Mouse (Mus musculus): ENCODE measurements at regions not wholly inside any gene's neighbourhood (a gene's known extent, or its start where the extent isn't known, plus 50 kb on each side); places are given as distances from the start of the nearest gene placed in this dataset. TPM values are rescaled to one million over a fixed set of nuclear protein-coding genes. Genes with fewer than 3 reads are reported as not detected.
"Not testable (repeated sequence)": the region's sequence is repeated elsewhere in the genome, so short reads cannot be mapped to it uniquely, and the experiment has no call there.

- H3K4me1 ChIP-seq: no peaks in the 10 kb centered on the region
- H3K27me3 ChIP-seq: no peaks in the 10 kb centered on the region
- no peak overlapping the region for H3K4me2 ChIP-seq
- WGBS: 56% methylated on average over 5 of the region's 5 CpGs
- no peak for ATAC-seq (ENCODE audit: borderline replicate concordance, extremely low read depth, low FRiP score, low TSS enrichment)
- no peaks in the 10 kb centered on the region for H3K9me3 ChIP-seq
- H3K4me3 ChIP-seq: no peak overlapping the region
- no peak overlapping the region for H3K27ac ChIP-seq
- H3K9ac ChIP-seq: no peak overlapping the region
- no peaks in the 10 kb centered on the region for H3K36me3 ChIP-seq
These were observed 165.0 kb upstream of the Klhl1 start for GRCm38 (mm10) chr14:96683943-96684342.

- no peaks in the 10 kb centered on the region for H3K4me1 ChIP-seq
- H3K27me3 ChIP-seq: no peaks in the 10 kb centered on the region
- no peaks in the 10 kb centered on the region for H3K36me3 ChIP-seq
- 36% methylated on average over 3 of the region's 3 CpGs for WGBS
- no peak for ATAC-seq (ENCODE audit: borderline replicate concordance, extremely low read depth, low FRiP score, low TSS enrichment)
- no peak overlapping the region for H3K4me3 ChIP-seq
- H3K9ac ChIP-seq: no peak overlapping the region
- no peak overlapping the region for H3K27ac ChIP-seq
- H3K9me3 ChIP-seq: no peaks in the 10 kb centered on the region
- no peak overlapping the region for H3K4me2 ChIP-seq
These were observed 162.8 kb upstream of the Klhl1 start for GRCm38 (mm10) chr14:96681740-96682139.

GRCm38 (mm10) chr14:96676213-96676612 is 157.3 kb upstream of the Klhl1 start:
- no peaks in the 10 kb centered on the region for H3K4me1 ChIP-seq
- no peaks in the 10 kb centered on the region for H3K9me3 ChIP-seq
- H3K9ac ChIP-seq: no peak overlapping the region
- no peaks in the 10 kb centered on the region for H3K27me3 ChIP-seq
- no peak overlapping the region for H3K4me3 ChIP-seq
- no peak for ATAC-seq (ENCODE audit: borderline replicate concordance, extremely low read depth, low FRiP score, low TSS enrichment)
- no peak overlapping the region for H3K4me2 ChIP-seq
- 35% methylated on average over 1 of the region's 1 CpGs for WGBS
- H3K27ac ChIP-seq: no peak overlapping the region
- H3K36me3 ChIP-seq: no peaks in the 10 kb centered on the region

- no peak for ATAC-seq (ENCODE audit: borderline replicate concordance, extremely low read depth, low FRiP score, low TSS enrichment)
- Histone ChIP-seq H3K4me2 (no peak overlapping the region), H3K4me3 (no peak overlapping the region), H3K9me3 (no peaks in the 10 kb centered on the region), H3K27me3 (no peaks in the 10 kb centered on the region), H3K27ac (no peak overlapping the region), H3K9ac (no peak overlapping the region), H3K4me1 (no peaks in the 10 kb centered on the region), H3K36me3 (no peaks in the 10 kb centered on the region)
- WGBS: 59% methylated on average over 2 of the region's 2 CpGs
These were observed 149.7 kb upstream of the Klhl1 start for GRCm38 (mm10) chr14:96668635-96669034.

- no peaks in the 10 kb centered on the region for H3K36me3 ChIP-seq
- H3K27ac ChIP-seq: no peak overlapping the region
- WGBS: 85% methylated on average over 1 of the region's 1 CpGs
- H3K4me1 ChIP-seq: no peaks in the 10 kb centered on the region
- no peak for ATAC-seq (ENCODE audit: borderline replicate concordance, extremely low read depth, low FRiP score, low TSS enrichment)
- H3K9me3 ChIP-seq: no peaks in the 10 kb centered on the region
- H3K9ac ChIP-seq: no peak overlapping the region
- no peak overlapping the region for H3K4me3 ChIP-seq
- no peak overlapping the region for H3K4me2 ChIP-seq
- H3K27me3 ChIP-seq: no peaks in the 10 kb centered on the region
These were observed 137.6 kb upstream of the Klhl1 start for GRCm38 (mm10) chr14:96656500-96656899.

GRCm38 (mm10) chr14:96630291-96630690 is 111.4 kb upstream of the Klhl1 start:
- Histone ChIP-seq H3K4me3 (no peak overlapping the region), H3K27ac (no peak overlapping the region), H3K4me1 (no peaks in the 10 kb centered on the region), H3K4me2 (no peak overlapping the region), H3K36me3 (no peaks in the 10 kb centered on the region), H3K9ac (no peak overlapping the region), H3K9me3 (no peaks in the 10 kb centered on the region), H3K27me3 (no peaks in the 10 kb centered on the region)
- WGBS: 68% methylated on average over 2 of the region's 2 CpGs
- no peak for ATAC-seq (ENCODE audit: borderline replicate concordance, extremely low read depth, low FRiP score, low TSS enrichment)

- ATAC-seq (ENCODE audit: borderline replicate concordance, extremely low read depth, low FRiP score, low TSS enrichment): no peak
- no peak overlapping the region for H3K4me3 ChIP-seq
These were observed 87.8 kb upstream of the Klhl1 start for GRCm38 (mm10) chr14:96606736-96607135.

GRCm38 (mm10) chr14:96601092-96601491 is 82.2 kb upstream of the Klhl1 start:
- 58% methylated on average over 1 of the region's 1 CpGs for WGBS
- not testable (repeated sequence) for H3K4me3 ChIP-seq; H3K27me3 ChIP-seq; H3K9me3 ChIP-seq; H3K27ac ChIP-seq; H3K4me2 ChIP-seq; H3K9ac ChIP-seq; H3K36me3 ChIP-seq; H3K4me1 ChIP-seq; ATAC-seq (ENCODE audit: borderline replicate concordance, extremely low read depth, low FRiP score, low TSS enrichment)

More at GRCm38 (mm10) chr14:96606736-96607135, 87.8 kb upstream of the Klhl1 start:
- H3K36me3 ChIP-seq: no peaks in the 10 kb centered on the region
- no peaks in the 10 kb centered on the region for H3K4me1 ChIP-seq
- WGBS: 70% methylated on average over 4 of the region's 4 CpGs
- no peak overlapping the region for H3K9ac ChIP-seq
- H3K4me2 ChIP-seq: no peak overlapping the region
- H3K27me3 ChIP-seq: no peaks in the 10 kb centered on the region
- no peaks in the 10 kb centered on the region for H3K9me3 ChIP-seq
- no peak overlapping the region for H3K27ac ChIP-seq

- Histone ChIP-seq H3K4me2 (no peak overlapping the region), H3K27ac (no peak overlapping the region), H3K36me3 (no peaks in the 10 kb centered on the region), H3K9me3 (no peaks in the 10 kb centered on the region), H3K4me3 (no peak overlapping the region), H3K27me3 (no peaks in the 10 kb centered on the region), H3K9ac (no peak overlapping the region), H3K4me1 (no peaks in the 10 kb centered on the region)
- no peak for ATAC-seq (ENCODE audit: borderline replicate concordance, extremely low read depth, low FRiP score, low TSS enrichment)
These were observed 73.1 kb upstream of the Klhl1 start for GRCm38 (mm10) chr14:96592051-96592450.

Small RNAs in the stretch of these regions (microRNA-seq; reads per million reads assigned to microRNA genes)
- gene Gm27441: not detected

All from lung, embryonic 15.5 days (tissue).